Mouse (Mus musculus) v-Abl transformed pro-B cells (cell line): Measurements from ENCODE around the gene Psmc2.

Experiments used
- in situ Hi-C, 2 experiments: fragments of 400-800 bp; cut with MboI; formaldehyde crosslinking; loops; one replicate each; pipeline ENCODE4 v1.15.1; 2025; ENCODE audit not compliant: unreplicated experiment in 2 of 2

Psmc2 gene

GRCm38 (mm10) chr5:21792166-21792565, 7.1 kb downstream of the Psmc2 start:
- in situ Hi-C loops: loop anchor here in 1 of 2 experiments (25.0 kb wide), 1 partner anchor 1845 kb away; no protein-coding TSS in a partner anchor

DNA sequence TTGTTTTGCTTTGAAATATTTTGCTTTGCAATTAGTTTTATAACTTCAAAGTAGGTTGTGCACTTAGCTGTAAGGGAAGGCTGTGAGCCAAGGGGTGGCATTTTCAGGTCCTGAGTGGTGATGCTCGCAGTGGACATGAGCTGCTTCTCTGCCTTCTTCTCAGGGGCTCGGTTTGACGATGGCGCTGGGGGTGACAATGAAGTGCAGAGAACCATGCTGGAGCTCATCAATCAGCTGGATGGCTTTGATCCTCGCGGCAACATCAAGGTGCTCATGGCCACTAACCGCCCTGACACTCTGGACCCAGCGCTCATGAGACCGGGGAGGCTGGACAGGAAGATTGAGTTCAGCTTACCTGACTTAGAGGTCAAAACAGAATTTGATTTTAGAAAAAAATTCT, 17.8 kb downstream of the Psmc2 start:
- in situ Hi-C loops: no loop called here

GRCm38 (mm10) chr5:21803691-21804188, 18.7 kb downstream of the Psmc2 start:
- in situ Hi-C loops: no loop called here

DNA sequence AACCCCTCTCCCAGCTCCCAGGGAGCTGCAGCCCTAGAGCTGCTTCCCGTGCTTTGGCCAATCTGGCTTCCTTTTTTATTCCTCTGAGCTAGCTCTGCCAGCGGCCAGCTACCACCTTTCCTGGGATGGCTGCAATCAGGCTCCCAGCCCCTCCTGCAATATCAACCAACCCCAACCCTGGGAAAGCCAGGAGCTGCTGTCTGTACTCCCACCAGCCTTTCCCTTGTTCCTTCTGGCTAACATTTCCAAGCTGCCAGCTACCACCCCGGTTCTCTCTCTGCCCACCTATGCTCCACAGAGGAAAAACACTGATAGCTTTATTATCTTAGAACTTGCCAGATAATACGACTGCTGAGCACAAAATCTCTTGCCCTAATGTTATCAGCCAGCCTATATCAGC, 19.8 kb downstream of the Psmc2 start:
- in situ Hi-C loops: no loop called here

DNA sequence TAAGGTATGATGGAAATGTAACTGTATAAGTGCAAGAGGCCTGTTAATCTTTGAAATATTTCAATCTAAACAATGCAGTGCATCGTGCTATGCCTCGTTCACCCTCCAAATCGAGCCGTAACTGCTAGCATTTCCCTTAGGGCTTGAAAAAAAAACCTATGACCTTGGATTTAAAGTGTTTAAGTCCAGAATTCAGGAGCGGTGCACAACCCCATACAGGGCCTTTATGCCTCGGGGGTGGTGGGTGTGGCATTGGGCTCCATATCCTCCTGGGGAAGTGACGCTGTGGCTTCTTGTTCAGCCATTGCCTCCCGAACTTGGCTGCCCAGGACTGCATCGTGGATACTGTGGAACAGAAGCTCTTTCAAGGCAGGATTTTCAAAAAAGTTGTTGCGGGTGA, 25.8 kb downstream of the Psmc2 start:
- in situ Hi-C loops: loop anchor here (10.0 kb wide), 3 partner anchors 704 to 1414 kb away; no protein-coding TSS in a partner anchor

DNA sequence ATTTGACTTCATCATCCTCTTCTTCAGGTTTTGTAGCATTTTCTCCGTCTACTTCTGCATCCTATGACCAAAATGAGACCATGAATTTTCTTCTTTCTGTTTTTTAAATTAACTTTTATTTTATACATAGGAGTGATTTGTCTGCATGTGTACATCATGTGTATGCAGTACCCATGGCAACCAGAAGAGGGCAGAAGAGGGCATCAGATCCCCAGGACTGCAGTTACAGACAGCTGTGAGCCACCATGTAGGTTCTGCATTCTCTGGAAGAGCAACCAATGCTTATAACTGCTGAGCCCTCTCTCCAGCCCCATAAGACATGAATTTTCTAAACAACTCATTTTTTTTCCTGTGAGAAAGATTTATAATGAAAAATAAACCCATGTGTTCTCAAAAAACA, 28.9 kb downstream of the Psmc2 start:
- in situ Hi-C loops: loop anchor here (10.0 kb wide), 3 partner anchors 701 to 1411 kb away; no protein-coding TSS in a partner anchor

GRCm38 (mm10) chr5:21826370-21826769, 41.3 kb downstream of the Psmc2 start:
- in situ Hi-C loops: no loop called here

- in situ Hi-C loops: no loop called here
Measured at GRCm38 (mm10) chr5:21827643-21828042, 42.6 kb downstream of the Psmc2 start.

DNA sequence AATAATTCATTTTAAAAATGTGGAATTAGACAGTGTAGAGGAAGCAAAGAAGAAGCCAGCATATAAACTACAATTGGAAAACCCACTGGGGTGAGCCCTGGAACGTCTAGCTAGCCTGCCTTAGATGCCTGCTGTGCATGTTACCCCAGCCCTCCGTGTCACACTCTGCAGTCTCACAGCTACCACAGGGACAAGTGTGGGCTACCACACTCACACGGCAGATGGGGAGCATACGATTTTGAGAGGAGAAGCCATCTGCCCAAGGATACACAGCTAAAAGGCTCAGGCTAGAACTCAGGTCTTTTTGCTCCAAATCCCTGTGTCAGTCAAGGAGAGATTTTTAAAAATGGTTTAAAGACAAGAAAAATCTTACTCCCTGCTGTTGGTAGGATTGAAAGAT, 43.8 kb downstream of the Psmc2 start:
- in situ Hi-C loops: no loop called here

- in situ Hi-C loops: no loop called here
Measured at GRCm38 (mm10) chr5:21831761-21832160, 46.7 kb downstream of the Psmc2 start.

- in situ Hi-C loops: loop anchor here in 1 of 2 experiments (10.0 kb wide), 1 partner anchor 1380 kb away; no protein-coding TSS in a partner anchor
Measured at GRCm38 (mm10) chr5:21844676-21845075, 59.6 kb downstream of the Psmc2 start.

- in situ Hi-C loops: loop anchor here in 1 of 2 experiments (10.0 kb wide), 1 partner anchor 1378 kb away; no protein-coding TSS in a partner anchor
Measured at GRCm38 (mm10) chr5:21846616-21847290, 61.7 kb downstream of the Psmc2 start.

GRCm38 (mm10) chr5:21847438-21847837, 62.4 kb downstream of the Psmc2 start:
- in situ Hi-C loops: loop anchor here in 1 of 2 experiments (10.0 kb wide), 1 partner anchor 1377 kb away; no protein-coding TSS in a partner anchor

DNA sequence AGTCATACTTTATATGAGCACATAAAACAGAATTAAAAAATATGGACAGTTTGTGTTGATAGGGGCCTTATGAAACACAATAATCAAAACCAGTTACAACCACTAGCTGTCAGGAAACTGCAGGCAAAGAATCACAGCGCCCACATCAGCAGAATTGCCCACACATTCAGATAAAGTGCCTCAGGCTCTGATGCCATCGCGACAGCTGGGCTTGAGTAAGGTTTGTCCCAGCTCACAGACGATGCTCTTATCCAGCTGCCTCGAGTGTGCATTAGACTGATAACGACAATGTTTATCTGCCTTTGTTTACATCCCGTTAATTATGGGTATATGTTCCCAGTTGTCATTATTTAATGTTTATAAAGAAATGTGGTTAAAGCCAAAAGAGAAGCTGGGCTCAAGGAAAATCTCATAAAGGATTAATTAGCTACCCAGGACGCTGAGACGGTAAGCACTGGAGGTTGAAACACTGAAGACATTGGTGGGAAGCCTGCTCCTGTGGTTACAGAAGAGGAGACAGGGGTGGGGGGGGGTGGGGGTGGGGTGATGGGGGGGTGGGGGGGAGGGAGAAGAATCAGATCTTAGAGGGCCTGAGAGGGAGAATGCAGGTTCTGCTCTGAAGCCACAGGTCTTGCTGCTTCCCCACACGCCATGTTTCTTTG, 66.7 kb downstream of the Psmc2 start:
- in situ Hi-C loops: no loop called here
